Mouse (Mus musculus): ENCODE results near the gene Ep300. TPM values are rescaled to one million over a fixed set of nuclear protein-coding genes. Genes with fewer than 3 reads are reported as not detected.
"Not testable (repeated sequence)": the region's sequence is repeated elsewhere in the genome, so short reads cannot be mapped to it uniquely, and the experiment has no call there.

Gene Ep300
- total RNA-seq, 2 experiments from 2014 or later = 66.0 to 70.6 TPM

DNA sequence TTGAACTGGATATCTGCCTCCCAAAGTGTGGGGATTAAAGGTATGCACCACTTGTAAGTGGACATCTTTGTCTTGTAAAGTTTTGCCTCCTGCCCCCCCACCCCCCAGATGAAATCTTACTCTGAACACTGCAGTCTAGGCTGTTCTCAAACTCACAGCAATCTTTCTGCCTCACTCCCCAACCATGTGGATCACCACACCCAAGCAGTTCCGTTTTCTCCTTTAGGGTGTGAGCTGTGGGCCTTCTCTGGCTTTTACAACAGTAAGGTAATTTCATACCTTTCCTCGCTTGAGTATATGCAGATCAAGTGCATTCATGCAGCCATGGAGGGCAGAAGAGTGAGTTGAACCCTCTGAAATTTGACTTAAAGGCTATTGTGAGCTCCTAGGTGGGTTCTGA, 115.0 kb downstream of the Ep300 start:
- no peak for DNase-seq (ENCODE audit: low spot score in 2 of 2)

DNA sequence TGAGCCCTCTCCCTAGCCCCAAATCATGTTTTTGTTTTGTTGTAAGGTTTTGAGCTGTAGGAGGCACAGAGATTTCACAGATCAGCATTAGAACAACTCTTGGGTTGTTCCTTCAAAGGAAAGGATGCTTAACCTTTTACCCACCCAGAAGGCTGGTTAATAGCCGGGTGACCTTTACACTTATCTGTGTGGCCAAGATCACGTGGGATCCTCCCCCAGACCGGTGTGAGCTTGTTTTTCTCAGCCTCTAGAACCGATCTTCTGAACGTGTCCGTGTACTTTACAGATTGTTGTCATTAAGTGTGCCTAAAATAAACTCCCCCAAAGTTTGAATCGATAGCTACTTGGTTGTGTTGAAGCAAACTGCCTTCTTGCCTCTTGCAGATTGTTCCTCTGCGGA, 115.5 kb downstream of the Ep300 start:
- DNase-seq (ENCODE audit: low spot score in 2 of 2) = no peak

DNA sequence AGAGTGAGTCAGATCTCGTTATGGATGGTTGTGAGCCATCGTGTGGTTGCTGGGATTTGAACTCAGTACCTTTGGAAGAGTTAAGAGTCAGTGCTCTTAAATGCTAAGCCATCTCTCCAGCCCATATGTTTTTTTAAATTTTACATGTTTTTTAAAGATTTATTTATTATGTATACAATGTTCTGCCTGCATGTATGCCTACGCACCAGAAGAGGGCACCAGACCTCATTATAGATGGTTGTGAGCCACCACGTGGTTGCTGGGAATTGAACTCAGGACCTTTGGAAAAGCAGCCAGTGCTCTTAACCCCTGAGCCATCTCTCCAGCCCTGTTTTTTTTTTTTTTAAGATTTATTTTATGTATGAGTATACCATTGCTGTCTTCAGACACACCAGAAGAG, 116.2 kb downstream of the Ep300 start:
- DNase-seq (ENCODE audit: low spot score in 2 of 2) = not testable (repeated sequence)

Small RNA genes lying within 50 kb of the gene (microRNA-seq; reads per million reads assigned to microRNA genes)
- 0 to 0.49 reads per million in 2 experiments for gene Gm23880

Other genes with a start within 250 kb of the Ep300 start
- gene Slc25a17, start 224.5 kb upstream of the Ep300 start, total RNA-seq (2021) = 10 to 100 TPM; 37.9 to 43.3 TPM
- 100 to 1,000 TPM; 179 to 183 TPM for gene St13, start 185.3 kb upstream of the Ep300 start, total RNA-seq (2021)
- gene Xpnpep3, start 185.2 kb upstream of the Ep300 start, total RNA-seq (2021) = 10 to 100 TPM; 14.3 to 16.6 TPM
- not detected for gene Dnajb7, start 177.1 kb upstream of the Ep300 start, total RNA-seq (2021)
- gene Rbx1, start 119.1 kb upstream of the Ep300 start, total RNA-seq (2021) = 100 to 1,000 TPM; 128 to 135 TPM
- gene L3mbtl2, start 78.5 kb downstream of the Ep300 start, total RNA-seq (2021) = 10 to 100 TPM; 37.1 to 44.8 TPM
- 10 to 100 TPM in 1 of 2 experiments, 1 to 10 TPM in 1; 9.7 to 11.8 TPM for gene Chadl, start 111.9 kb downstream of the Ep300 start, total RNA-seq (2021)
- gene Zc3h7b, start 159.7 kb downstream of the Ep300 start, total RNA-seq (2021) = 100 to 1,000 TPM; 154 to 159 TPM
- gene Rangap1, start 160.2 kb downstream of the Ep300 start, total RNA-seq (2021) = 100 to 1,000 TPM; 158 to 167 TPM
- gene Tef, start 217.1 kb downstream of the Ep300 start, total RNA-seq (2021) = 100 to 1,000 TPM; 293 to 297 TPM

All from layer of hippocampus, adult 18-20 months (tissue).